Mouse (Mus musculus) large intestine, adult 2 months (tissue): ENCODE results near the gene Sntg2. TPM values are rescaled to one million over a fixed set of nuclear protein-coding genes. Genes with fewer than 3 reads are reported as not detected.

Source experiments
- DNase-seq: peaks from one replicate; pipeline ENCODE4 v3.0.0-alpha.2; 2012; ENCODE audit warnings: low read depth, low spot score
- WGBS: fragments of 180-500 bp; shearing (Covaris S2); methylation state at CpG from one replicate; pipeline ENCODE4 v1.1.7; 2018; 5-methylcytosine and 5-hydroxymethylcytosine counted together
- polyA plus RNA-seq: library from polyadenylated mRNA; depleted of rRNA; stranded (reverse); fragments of >200 nt; gene quantifications from 2 replicates; pipeline ENCODE4 v1.2.3, GENCODE M21; 2012

Sntg2 gene
- polyA plus RNA-seq, 1 experiment = 14.7 TPM

DNA sequence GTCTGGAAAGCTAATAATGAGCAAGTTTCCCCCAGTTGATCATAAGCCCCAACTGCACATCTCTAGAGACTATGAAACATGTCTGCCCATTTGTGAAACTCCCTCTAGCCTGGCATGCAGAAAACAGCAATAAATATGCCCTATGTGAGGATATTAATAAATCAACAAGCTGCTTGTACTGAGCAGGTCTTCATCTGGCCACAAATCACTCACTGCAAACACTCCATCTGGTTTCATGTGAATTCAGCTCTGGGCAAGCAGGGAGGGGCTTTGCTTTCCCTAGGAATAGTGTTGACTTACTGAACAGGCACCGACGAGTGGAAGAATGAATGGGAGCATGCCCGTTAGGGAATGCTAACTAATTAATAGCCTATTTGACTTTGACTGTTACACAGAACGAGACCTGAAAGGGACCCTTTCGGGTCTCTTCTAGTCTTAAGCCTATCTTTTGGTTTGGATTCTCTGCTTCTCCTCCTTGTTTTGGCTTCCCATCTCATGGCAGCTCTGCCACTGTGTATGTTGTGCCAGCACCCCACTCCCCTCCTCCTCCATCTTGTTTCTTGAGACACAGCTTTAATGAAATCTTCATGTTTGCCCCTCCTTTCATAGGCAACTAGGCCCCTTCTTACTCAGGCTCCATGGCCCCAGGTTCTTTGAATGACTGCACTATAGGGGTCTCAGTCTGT lies 86.1 kb downstream of the Sntg2 start:
- WGBS = 44% methylated on average over 5 of the region's 5 CpGs
- no peak for DNase-seq

DNA sequence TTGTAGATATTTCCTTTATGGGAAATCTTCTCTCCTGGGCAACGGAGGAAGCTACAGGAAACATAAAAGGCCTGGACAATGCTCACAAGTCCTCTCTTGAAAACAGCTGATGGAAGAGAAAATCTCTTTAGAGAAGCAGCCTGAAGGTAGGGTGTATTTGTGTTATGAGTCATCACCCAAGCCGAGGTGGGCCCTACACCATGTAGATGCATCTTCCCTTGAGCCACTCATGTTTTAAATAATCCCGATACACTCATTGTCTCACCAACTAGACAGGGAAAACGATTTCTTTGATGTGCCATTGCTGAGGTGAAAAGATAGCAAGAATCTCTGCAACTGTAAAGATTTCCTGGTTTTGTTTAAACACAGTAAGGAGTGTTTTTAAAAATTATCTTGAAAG lies 89.4 kb downstream of the Sntg2 start:
- DNase-seq = no peak
- 65% methylated on average over 4 of the region's 4 CpGs for WGBS

DNA sequence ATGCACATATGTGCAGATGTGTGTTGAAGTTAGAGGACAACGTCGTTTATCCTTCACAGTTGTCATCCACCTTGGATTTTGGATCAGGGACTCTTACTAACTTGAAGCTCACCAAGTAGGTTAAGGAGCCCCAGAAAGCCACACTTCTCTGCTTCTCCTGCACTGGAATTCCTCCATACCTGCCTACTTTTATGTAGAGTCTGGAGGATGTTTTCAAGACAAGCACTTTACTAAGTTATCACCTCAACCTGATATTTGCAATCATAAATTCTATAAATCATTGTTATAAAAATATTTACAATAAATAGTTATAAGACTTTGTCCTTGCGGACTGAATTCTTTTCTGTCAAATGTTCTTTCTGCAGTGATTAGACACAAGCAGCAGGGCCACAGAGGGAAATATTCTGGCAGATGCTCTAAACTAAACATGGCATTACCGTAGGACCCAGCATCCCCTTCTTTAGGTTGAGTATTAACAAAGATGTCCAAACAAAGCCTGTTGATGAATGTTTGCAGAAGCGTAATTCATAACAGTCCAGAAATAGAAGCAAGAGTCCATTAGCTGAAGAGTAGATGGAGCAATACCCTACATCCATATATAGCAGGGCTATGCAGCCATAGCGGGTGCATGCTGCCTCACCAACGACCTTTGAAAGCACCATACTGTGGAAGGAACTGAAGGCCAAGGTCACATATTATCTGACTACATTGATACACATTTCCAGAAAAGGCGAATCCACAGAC lies 100.8 kb downstream of the Sntg2 start:
- WGBS = 61% methylated on average over 8 of the region's 8 CpGs
- DNase-seq = no peak

DNA sequence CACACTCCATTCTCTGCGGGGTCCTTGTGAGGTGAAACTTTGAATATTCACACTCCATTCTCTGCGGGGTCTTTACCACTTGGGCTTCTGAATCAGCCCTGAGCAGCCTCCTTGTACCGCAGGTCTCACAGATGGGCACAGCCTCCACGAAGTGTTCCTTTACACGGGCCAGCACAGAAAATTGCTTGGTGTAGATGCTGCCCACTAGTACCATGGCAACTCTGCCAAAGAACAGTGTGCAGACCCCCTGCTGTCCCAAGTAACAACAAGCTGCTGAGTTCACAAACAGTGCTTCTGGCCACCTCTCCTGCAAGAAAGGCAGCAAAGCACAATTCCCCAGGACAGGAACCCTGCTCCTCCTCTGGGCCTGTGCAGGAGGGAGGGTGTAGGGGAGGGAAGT lies 109.0 kb downstream of the Sntg2 start:
- 70% methylated on average over 5 of the region's 5 CpGs for WGBS
- no peak for DNase-seq

DNA sequence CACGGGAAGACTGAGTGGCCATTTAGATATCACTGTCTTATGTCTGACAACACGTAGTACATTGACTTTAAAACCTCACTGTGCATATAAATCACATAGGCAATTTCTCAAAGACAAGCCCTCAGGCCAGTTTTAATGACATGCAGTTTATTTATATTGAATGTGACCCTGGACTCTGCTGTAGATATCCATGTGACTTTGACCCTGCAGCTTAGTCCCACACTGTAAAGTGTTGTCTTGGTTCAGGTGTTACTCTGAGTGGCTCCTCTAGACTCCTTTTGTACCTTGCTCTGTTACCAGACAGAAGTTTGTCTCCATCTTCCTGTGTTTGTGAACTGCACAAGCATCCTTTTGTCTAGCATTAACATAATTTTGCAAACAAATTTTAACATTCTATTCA lies 112.0 kb downstream of the Sntg2 start:
- 19% methylated on average over 2 of the region's 2 CpGs for WGBS
- DNase-seq = no peak

DNA sequence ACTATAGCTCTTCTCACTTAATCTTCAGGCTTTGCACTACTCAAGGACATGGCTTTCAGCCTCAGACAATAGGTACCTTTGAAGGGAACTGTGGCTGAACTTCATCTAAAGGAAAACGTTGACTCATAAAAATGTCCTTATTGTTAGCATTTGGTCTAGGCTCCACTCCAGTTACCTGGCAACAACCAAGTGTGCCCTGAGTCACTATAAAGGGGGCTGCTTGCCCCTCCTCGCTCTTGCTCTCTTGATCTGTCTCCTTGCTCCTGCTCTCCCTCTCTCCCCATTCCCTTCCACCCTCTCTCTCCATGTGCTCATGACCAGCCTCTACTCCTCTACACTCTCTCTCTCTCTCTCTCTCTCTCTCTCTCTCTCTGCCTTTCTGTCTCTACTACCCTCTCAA lies 114.5 kb downstream of the Sntg2 start:
- 23% methylated on average over 2 of the region's 2 CpGs for WGBS
- no peak for DNase-seq

DNA sequence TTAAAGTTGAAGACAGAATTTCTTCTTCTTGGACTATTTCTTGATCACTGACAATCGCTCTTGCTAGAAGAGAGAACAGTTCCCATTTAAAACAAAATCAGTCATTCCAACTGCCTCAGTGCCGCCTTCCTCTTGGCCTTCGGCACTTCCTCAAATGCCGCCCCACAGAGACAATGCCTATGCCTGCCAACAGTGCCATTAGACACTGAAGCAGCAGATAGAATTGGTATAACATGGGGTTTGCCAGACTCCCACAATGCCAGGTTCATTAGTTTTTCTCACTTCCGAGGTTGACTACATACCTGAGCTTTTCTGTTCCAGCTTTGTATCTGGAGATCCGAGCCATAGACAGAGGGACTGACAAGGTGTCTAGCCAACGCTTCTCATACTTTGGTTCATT lies 115.5 kb downstream of the Sntg2 start:
- 86% methylated on average over 7 of the region's 7 CpGs for WGBS
- no peak for DNase-seq

DNA sequence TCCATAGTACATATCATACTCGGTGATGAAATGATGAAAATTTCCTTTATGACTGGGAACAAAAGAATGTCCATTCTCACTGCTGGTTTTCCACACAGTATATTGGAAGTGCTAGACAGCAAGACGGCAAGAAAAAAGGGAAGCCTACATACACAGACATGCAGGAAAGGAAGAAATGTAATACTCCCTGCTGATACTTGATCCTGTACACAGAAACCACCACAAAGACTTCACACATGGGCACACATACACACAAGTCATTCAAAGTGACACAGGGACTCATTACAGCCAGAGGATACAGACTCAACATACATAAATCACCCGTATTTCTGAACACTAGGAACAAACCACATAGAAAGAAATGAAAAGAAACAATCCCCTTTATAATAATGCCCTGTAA lies 117.0 kb downstream of the Sntg2 start:
- DNase-seq = no peak
- 80% methylated on average over 3 of the region's 3 CpGs for WGBS

DNA sequence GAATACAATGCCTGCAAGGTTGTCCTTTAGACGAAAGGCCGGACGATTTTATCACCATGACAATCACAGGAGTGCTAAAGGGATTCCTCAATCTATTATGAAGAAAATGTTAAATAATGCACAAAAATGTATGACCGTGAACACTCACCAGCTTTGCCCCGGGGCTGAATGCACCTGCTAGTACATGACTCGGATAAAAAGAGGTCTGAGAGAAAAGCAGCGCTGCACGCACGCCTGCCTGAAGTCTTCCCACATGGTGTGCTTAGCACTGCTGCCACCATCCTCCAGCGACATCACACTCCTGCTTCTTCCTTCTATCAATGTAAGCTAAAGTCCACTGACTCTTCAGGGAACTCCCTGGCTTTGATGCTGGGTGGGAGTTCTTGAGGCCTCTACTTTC lies 118.6 kb downstream of the Sntg2 start:
- DNase-seq = no peak
- 92% methylated on average over 10 of the region's 10 CpGs for WGBS

DNA sequence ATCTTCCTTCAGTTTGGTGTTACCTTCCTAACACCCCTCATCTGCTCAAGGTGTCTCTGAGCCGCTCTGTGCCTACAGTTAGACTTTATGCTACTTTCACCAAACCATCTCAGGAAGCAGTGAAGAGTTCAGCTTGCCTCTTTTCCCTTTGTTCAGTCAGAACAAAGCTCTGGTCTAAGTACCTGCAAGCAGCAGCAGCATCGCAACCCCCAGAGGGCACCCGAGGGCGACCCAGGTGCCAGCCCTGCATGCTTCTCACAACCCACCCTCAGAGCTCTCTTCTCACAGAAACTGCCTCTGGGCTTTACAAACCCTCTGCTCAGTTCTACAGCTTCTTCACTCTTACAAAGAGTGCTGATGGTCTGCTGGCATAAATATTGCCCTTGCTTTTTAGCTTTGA lies 120.8 kb downstream of the Sntg2 start:
- 86% methylated on average over 4 of the region's 4 CpGs for WGBS
- no peak for DNase-seq

DNA sequence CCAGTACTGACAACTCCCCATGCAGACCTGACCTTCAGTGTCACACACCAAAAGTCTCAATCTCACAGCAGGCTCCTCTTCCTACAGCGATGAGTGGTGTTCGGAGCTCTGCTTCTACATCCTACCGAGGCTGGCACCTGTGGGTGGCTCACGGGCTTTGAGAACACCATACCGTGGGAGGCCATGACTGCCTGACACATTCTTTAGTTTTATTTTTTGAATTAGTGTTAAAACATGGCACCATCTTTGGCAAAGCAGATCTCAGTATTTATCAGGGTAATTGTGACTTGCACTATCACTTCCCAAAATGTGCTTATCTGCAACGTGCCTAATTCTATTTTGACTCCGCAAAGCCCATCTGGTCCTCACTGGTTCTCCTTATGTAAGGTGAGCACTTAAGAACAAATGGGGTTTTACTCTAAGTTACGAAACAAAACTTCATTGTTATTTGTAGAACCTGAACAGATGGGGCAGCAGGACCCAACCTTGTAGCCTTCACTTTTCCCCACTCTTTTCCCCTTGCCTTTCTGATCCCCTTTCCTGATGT lies 121.8 kb downstream of the Sntg2 start:
- 91% methylated on average over 8 of the region's 8 CpGs for WGBS
- DNase-seq = no peak

DNA sequence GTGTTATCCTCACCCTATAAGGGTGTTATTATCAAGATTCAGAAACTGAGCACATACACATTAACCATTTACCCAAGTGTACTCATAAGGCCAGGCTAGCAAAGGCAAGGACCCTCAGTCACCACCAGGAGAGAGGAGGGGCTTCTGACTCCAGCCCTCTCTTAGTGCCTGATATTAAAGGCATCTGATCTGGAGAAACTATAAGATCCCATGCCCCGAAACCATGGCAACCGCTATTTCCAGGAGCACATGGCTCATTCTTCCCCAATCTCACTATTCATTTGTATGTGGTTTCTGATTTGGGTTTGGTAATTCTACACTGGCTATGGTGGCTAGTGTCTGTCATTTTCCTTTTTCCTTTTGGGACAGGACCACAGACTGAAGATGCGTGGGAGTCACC lies 124.1 kb downstream of the Sntg2 start:
- DNase-seq = no peak
- WGBS = 95% methylated on average over 3 of the region's 3 CpGs

DNA sequence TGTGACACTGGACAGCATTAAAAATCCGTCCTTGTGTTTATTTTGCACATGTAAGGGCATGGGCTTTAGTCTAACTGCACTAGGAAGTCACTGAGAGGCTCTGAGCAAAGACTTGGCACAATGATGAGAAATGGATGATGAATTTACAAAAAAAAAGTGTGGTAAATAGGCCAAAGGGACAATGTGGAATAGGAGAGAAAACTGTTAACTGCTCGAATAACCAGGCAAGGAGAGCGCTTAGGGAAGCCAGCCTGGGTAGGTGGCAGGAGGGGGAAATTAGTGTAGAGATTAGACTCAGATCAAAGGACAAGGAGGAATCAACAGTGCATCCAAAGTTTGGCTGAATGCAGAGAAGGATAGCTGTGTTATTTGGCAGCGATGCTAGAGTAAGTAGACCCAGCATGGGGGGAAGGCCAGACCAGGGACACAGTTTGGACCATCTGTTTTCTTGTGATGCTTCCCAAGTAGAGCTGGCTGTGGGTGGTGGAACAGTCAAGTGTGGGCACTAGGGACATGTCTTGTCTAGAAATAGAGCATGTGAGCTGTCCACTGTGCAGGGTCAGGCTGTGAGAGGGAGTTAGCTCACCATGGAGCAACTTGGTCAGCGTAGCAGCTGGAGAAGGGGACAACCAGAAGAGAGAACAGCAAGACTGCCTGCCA lies 126.8 kb downstream of the Sntg2 start:
- no peak for DNase-seq
- WGBS = 63% methylated on average over 5 of the region's 5 CpGs

DNA sequence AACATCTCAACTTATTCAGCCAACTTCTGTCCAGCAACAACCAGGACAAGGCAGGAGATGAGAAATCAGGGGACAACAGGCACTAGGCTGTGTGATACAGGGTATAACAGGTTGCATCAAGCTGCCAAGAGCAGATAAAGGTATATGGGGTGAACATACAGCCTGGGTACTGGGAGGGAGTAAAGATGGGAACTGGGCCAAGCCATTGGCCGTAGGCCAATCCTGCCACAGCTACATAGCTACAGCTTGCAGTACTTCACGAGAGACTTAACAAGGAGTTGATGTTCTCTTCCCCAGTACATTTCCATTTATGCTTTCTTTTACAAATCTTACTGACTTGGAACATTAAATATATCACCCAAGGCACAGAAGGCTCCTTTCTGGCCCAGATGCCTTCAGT lies 129.0 kb downstream of the Sntg2 start:
- DNase-seq = no peak
- 38% methylated on average over 2 of the region's 2 CpGs for whole genome bisulfite sequencing

DNA sequence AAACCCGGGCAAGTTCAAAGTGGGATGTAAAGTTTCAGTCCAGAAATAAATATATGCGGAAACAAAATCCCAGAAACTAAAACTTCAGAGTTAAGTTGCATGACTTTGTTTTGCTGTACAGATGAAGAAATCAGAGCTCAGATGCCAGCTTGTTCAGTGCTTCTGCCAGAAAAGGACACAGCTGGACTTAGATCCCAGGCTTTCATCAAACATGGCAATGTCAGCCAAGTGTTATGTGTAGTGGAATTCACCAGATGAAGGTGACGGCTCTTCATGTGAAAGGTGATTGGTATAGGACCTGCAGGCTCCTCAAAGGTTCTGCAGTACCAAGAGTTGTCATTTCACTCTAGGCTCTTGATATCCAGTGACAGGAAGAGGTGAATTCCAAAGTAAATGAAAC lies 132.3 kb downstream of the Sntg2 start:
- 84% methylated on average over 3 of the region's 3 CpGs for WGBS
- DNase-seq = no peak

DNA sequence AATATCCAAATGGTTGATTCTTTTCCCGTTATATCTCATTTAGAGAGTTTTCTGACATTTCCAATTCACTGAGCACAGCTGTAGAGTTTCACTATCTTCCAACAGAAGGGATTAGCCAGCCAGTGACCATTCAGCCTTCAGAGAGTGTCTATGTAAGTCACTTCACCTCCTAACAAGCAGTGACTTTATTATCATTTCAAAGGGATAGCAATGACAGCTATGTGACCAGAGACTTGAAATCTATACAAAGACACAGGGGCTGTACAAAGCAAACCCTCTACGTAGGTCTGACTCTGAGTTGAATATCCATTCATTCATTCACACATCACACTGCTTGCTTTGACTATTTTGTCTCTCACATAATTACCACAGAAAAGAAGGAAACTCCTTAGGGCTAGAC lies 138.2 kb downstream of the Sntg2 start:
- no peak for DNase-seq
- 81% methylated on average over 2 of the region's 2 CpGs for WGBS

DNA sequence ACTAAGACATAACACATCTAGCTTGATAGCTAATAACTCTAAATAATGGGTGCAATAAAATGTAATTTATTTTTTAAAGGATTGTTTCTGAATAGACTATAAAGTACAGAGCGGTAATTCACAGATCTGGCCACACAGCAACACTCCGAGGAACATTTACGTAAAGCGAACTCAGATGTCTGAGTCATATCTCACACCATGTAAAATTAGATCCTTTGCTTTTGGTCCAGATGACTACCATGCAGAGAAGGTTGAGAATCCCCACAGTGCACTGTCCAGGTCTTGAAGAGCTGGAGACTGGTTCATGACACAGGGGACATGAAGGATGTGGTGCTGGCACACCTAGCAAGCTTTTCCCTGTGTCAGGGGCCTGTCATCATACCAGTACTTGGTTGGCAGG lies 145.2 kb downstream of the Sntg2 start:
- no peak for DNase-seq
- 86% methylated on average over 4 of the region's 4 CpGs for WGBS

DNA sequence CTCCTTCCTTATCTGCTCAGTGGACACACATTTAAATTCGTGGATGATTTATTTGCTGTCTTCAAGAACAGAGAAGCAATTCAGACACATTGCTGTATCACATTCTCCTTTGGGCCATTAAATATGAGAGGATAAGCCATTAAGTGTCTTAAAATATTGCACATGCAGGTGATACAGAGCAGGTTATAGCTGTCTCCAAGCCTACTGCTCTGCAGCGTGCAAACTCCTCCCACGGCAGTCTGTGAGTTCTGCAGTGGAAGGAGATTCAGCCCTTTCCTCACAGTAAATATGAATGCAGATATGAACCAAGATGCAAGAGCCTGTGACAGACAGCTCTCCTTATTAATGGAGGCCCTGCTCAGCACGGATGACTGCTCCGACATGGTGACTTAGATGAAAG lies 146.9 kb downstream of the Sntg2 start:
- DNase-seq = no peak
- WGBS = 60% methylated on average over 5 of the region's 5 CpGs

DNA sequence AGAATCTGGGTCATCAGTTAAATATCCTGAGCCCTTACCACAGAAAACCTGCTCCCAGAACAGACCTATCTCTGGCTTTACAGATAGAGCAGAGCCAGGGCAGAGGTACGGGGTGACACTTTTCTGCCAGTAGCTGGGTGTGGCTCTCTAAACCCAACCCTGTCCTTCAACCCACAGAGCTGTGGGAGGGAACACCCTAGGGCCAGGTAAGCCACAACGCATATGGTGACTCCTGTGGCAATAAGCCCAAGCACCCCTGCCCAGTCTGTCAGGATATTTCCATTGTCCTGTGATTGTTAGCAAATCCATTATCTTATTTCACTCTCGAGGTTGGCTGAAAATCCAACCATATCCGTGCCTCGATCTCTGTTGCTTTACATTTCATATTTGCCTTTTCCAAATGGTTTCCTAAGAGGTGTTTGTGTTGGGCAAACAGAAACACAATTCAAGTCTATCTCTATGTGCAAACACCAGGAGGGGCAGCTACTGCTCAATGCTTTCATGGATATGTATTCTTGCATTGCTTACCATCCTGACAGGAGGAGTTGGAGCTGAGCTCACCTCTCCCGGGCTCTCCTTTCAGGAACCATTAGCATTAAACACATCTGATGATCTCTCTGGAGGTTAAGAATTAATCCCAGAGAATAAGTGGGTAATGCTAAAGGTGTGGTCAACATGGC lies 156.3 kb downstream of the Sntg2 start:
- WGBS = 37% methylated on average over 6 of the region's 6 CpGs
- peak; percentile 2 for DNase-seq

DNA sequence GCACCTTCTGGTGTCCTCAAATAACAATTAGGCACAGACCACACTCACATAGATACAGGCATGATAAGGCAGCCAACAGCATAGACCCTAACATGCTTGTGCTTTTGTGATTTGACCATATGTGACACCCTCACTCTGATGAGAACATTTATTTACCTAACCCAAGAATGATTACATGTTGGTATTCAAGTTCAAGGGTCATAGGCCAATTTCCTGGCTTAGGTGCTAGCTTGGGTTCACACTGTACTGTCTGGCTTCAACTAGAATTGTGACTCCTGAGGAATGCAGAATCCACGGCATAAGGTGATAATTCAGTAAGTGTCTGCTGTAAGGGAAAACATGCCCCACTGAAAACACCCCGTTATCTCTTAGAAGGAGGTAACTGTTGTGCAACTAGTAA lies 158.4 kb downstream of the Sntg2 start:
- DNase-seq = no peak
- WGBS = 67% methylated on average over 2 of the region's 2 CpGs
